Mouse (Mus musculus): Measurements from ENCODE around the gene Sh2d3c.
A peak's percentile ranks its signal among the peaks of the same experiment; 100 is the strongest.

Gene Sh2d3c

GRCm38 (mm10) chr2:32798251-32798962 is 77.6 kb downstream of the Sh2d3c start:
- DNase-seq: peak; percentile 27

Data from right cerebral cortex, adult 18-20 months (tissue).